Mouse (Mus musculus): ENCODE results near the gene Onecut3.

GRCm38 (mm10) chr10:80546945-80547344 lies 52.3 kb downstream of the Onecut3 start:
- no peak for TF ChIP-seq POLR2A (IDR thresholded peaks at IDR 0.05; ENCODE audit: insufficient read depth, low read depth, low read length)
- no peak for TF ChIP-seq CTCF (IDR thresholded peaks at IDR 0.05; ENCODE audit: insufficient read depth, low read depth, low read length)

All from olfactory bulb, adult 2 months (tissue).